Mouse (Mus musculus) spleen, postnatal 14 days (tissue): ENCODE data around the gene Olfr1298.

Experiments
- DNase-seq, 2 experiments: peaks; one replicate each; pipeline ENCODE4 v3.0.0; 2021 to 2022; ENCODE audit warnings: low spot score in 2 of 2

Olfr1298 gene

DNA sequence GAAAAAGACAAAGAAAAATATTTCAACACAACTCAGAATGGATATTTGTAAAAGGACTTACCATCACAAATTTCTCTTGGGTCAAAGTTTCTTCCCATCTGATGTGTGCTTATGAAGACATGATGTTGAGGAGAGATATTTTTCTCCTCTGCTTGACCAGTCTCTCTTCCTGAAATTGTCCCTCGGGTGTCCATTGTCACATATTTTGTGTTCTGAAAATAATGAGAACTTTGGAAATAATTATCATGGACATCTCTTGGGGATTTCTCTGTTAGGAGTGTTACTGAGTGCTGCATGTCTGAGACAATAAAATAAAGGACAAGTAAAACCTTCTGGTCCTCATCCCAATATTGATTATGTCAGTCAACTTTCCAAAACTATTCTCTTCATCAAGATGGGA is at the start of gene Olfr1298:
TSS of gene Olfr1298 (minus strand) at position 101 of the 400 bp plus-strand sequence.
- no peak for DNase-seq

DNA sequence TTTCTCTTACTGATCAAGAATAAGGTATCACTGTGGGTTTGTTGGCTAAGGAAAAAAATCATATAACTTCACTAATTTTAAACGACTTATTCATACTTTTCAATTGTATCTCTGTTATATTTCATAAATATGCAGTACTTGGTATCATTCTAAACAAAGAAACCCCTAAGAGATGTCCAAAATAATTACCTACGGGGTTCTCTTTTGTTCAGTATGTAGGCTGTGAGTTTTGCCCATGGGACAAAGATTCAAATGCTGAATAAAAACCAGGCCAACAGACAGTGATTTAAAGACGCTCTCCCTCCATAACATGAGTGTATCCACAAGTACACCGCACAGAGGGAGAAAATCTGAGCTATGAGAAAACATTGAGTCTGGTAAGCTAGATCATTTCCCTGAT is 12.1 kb upstream of the Olfr1298 start, which contains the start of gene Olfr1299:
TSS of gene Olfr1299 (plus strand) at position 301 of the 400 bp plus-strand sequence.
- DNase-seq: no peak

DNA sequence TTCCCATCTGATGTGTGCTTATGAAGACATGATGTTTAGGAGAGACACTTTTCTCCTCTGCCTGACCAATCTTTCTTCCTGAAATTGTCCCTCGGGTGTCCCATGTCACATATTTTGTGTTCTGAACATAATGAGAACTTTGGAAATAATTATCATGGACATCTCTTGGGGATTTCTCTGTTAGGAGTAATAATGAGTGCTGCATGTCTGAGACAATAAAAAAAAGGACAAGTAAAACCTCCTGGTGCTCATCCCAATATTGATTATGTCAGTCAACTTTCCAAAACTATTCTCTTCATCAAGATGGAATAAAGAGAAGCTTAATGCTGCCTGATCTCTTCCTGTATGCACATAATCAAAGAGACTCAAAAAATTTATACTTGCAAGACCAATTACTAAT is 22.6 kb downstream of the Olfr1298 start, which contains the start of gene Olfr1297:
TSS of gene Olfr1297 (minus strand) at position 101 of the 400 bp plus-strand sequence.
- DNase-seq: no peak
